Mouse (Mus musculus): Measurements from ENCODE around the gene Cxcl15. TPM values are rescaled to one million over a fixed set of nuclear protein-coding genes. Genes with fewer than 3 reads are reported as not detected.
"Not testable (repeated sequence)": the region's sequence is repeated elsewhere in the genome, so short reads cannot be mapped to it uniquely, and the experiment has no call there.

The Cxcl15 gene
- total and polyA plus RNA-seq, 2 experiments from 2014 or later: 0.08 to 0.19 TPM

- Histone ChIP-seq H3K36me3 (replicated peaks; ENCODE audit: control insufficient read depth, insufficient read depth, low read length) (no peaks in the 10 kb centered on the region), H3K27me3 (ENCODE audit: control insufficient read depth, insufficient read depth, low read length) (no peaks in the 10 kb centered on the region), H3K4me2 (ENCODE audit: low read depth, low read length) (no peak overlapping the region), H3K9me3 (replicated peaks; ENCODE audit: control insufficient read depth, low read length) (no peaks in the 10 kb centered on the region), H3K4me3 (ENCODE audit: low read depth, low read length) (no peak overlapping the region), H3K9ac (replicated peaks; ENCODE audit: low read depth, low read length) (no peak overlapping the region), H3K4me1 (ENCODE audit: control insufficient read depth, insufficient read depth) (peaks cover 3% of the 10 kb centered on the region; the same call in 1 of the 2 replicates), H3K27ac (ENCODE audit: low read depth) (no peak overlapping the region)
- WGBS: 79% methylated on average over 3 of the region's 3 CpGs
- no peak for TF ChIP-seq EP300 (IDR thresholded peaks at IDR 0.05; ENCODE audit: low read depth)
- TF ChIP-seq CTCF (IDR thresholded peaks at IDR 0.05; ENCODE audit: low read depth): no peak
- no peak for DNase-seq (ENCODE audit: low spot score)
- no peak for ATAC-seq (ENCODE audit: insufficient read depth, low read depth)
Observed at GRCm38 (mm10) chr5:90783697-90784096, 10.6 kb upstream of the Cxcl15 start.

GRCm38 (mm10) chr5:90785659-90786588, 8.4 kb upstream of the Cxcl15 start, which contains the start of gene Cxcl3:
Gene Cxcl3, plus strand, starts transcription at chr5:90786103.
- no peak for DNase-seq (ENCODE audit: low spot score)
- Histone ChIP-seq H3K9me3 (replicated peaks; ENCODE audit: control insufficient read depth, low read length) (no peaks in the 10 kb centered on the region), H3K36me3 (replicated peaks; ENCODE audit: control insufficient read depth, insufficient read depth, low read length) (no peaks in the 10 kb centered on the region), H3K4me3 (ENCODE audit: low read depth, low read length) (peak within 1 kb of the TSS; percentile 8; the same call in 1 of the 2 replicates), H3K27me3 (ENCODE audit: control insufficient read depth, insufficient read depth, low read length) (no peaks in the 10 kb centered on the region), H3K27ac (ENCODE audit: low read depth) (no peak within 1 kb of the TSS), H3K9ac (replicated peaks; ENCODE audit: low read depth, low read length) (no peak within 1 kb of the TSS), H3K4me2 (ENCODE audit: low read depth, low read length) (peak within 1 kb of the TSS; percentile 59), H3K4me1 (ENCODE audit: control insufficient read depth, insufficient read depth) (peaks cover 3% of the 10 kb centered on the region; the same call in 1 of the 2 replicates)
- ATAC-seq (ENCODE audit: insufficient read depth, low read depth): no peak
- 17% methylated on average over 26 of the region's 26 CpGs for WGBS
- TF ChIP-seq EP300 (IDR thresholded peaks at IDR 0.05; ENCODE audit: low read depth) (no peak), CTCF (IDR thresholded peaks at IDR 0.05; ENCODE audit: low read depth) (peak; percentile 27; the same call in 1 of the 2 replicates)

- Histone ChIP-seq H3K27me3 (ENCODE audit: control insufficient read depth, insufficient read depth, low read length) (no peaks in the 10 kb centered on the region), H3K9me3 (replicated peaks; ENCODE audit: control insufficient read depth, low read length) (no peaks in the 10 kb centered on the region), H3K9ac (replicated peaks; ENCODE audit: low read depth, low read length) (no peak overlapping the region), H3K4me3 (ENCODE audit: low read depth, low read length) (no peak overlapping the region), H3K27ac (ENCODE audit: low read depth) (no peak overlapping the region), H3K36me3 (replicated peaks; ENCODE audit: control insufficient read depth, insufficient read depth, low read length) (no peaks in the 10 kb centered on the region), H3K4me2 (ENCODE audit: low read depth, low read length) (no peak overlapping the region), H3K4me1 (ENCODE audit: control insufficient read depth, insufficient read depth) (peaks cover 3% of the 10 kb centered on the region; the same call in 1 of the 2 replicates)
- TF ChIP-seq EP300 (IDR thresholded peaks at IDR 0.05; ENCODE audit: low read depth) (no peak), CTCF (IDR thresholded peaks at IDR 0.05; ENCODE audit: low read depth) (no peak)
- ATAC-seq (ENCODE audit: insufficient read depth, low read depth): no peak
- 68% methylated on average over 4 of the region's 4 CpGs for WGBS
- DNase-seq (ENCODE audit: low spot score): no peak
Observed at GRCm38 (mm10) chr5:90788114-90788513, 6.2 kb upstream of the Cxcl15 start.

GRCm38 (mm10) chr5:90789306-90790073, 4.8 kb upstream of the Cxcl15 start:
- no peaks in the 10 kb centered on the region for H3K27me3 ChIP-seq (ENCODE audit: control insufficient read depth, insufficient read depth, low read length)
- no peaks in the 10 kb centered on the region for H3K9me3 ChIP-seq (replicated peaks; ENCODE audit: control insufficient read depth, low read length)
- 58% methylated on average over 11 of the region's 11 CpGs for WGBS
- H3K36me3 ChIP-seq (replicated peaks; ENCODE audit: control insufficient read depth, insufficient read depth, low read length): no peaks in the 10 kb centered on the region
- no peak overlapping the region for H3K4me2 ChIP-seq (ENCODE audit: low read depth, low read length)
- ATAC-seq (ENCODE audit: insufficient read depth, low read depth): no peak
- H3K27ac ChIP-seq (ENCODE audit: low read depth): no peak overlapping the region
- H3K4me1 ChIP-seq (ENCODE audit: control insufficient read depth, insufficient read depth): peaks cover 3% of the 10 kb centered on the region; the same call in 1 of the 2 replicates
- no peak overlapping the region for H3K4me3 ChIP-seq (ENCODE audit: low read depth, low read length)
- no peak for DNase-seq (ENCODE audit: low spot score)
- no peak overlapping the region for H3K9ac ChIP-seq (replicated peaks; ENCODE audit: low read depth, low read length)
- TF ChIP-seq EP300 (IDR thresholded peaks at IDR 0.05; ENCODE audit: low read depth) (no peak), CTCF (IDR thresholded peaks at IDR 0.05; ENCODE audit: low read depth) (no peak)

GRCm38 (mm10) chr5:90790074-90790502, 4.2 kb upstream of the Cxcl15 start:
- Histone ChIP-seq H3K4me2 (ENCODE audit: low read depth, low read length) (no peak overlapping the region), H3K36me3 (replicated peaks; ENCODE audit: control insufficient read depth, insufficient read depth, low read length) (no peaks in the 10 kb centered on the region), H3K27me3 (ENCODE audit: control insufficient read depth, insufficient read depth, low read length) (no peaks in the 10 kb centered on the region), H3K4me1 (ENCODE audit: control insufficient read depth, insufficient read depth) (peaks cover 3% of the 10 kb centered on the region; the same call in 1 of the 2 replicates), H3K4me3 (ENCODE audit: low read depth, low read length) (no peak overlapping the region), H3K27ac (ENCODE audit: low read depth) (no peak overlapping the region), H3K9me3 (replicated peaks; ENCODE audit: control insufficient read depth, low read length) (no peaks in the 10 kb centered on the region), H3K9ac (replicated peaks; ENCODE audit: low read depth, low read length) (no peak overlapping the region)
- ATAC-seq (ENCODE audit: insufficient read depth, low read depth) (no peak), DNase-seq (ENCODE audit: low spot score) (no peak)
- WGBS: 60% methylated on average over 8 of the region's 8 CpGs
- TF ChIP-seq EP300 (IDR thresholded peaks at IDR 0.05; ENCODE audit: low read depth): no peak
- no peak for TF ChIP-seq CTCF (IDR thresholded peaks at IDR 0.05; ENCODE audit: low read depth)

GRCm38 (mm10) chr5:90795392-90795791, 1.1 kb downstream of the Cxcl15 start:
- H3K9me3 ChIP-seq (replicated peaks; ENCODE audit: control insufficient read depth, low read length); H3K4me1 ChIP-seq (ENCODE audit: control insufficient read depth, insufficient read depth); ATAC-seq (ENCODE audit: insufficient read depth, low read depth); DNase-seq (ENCODE audit: low spot score); H3K4me2 ChIP-seq (ENCODE audit: low read depth, low read length); H3K27ac ChIP-seq (ENCODE audit: low read depth); H3K9ac ChIP-seq (replicated peaks; ENCODE audit: low read depth, low read length); H3K36me3 ChIP-seq (replicated peaks; ENCODE audit: control insufficient read depth, insufficient read depth, low read length); H3K4me3 ChIP-seq (ENCODE audit: low read depth, low read length); H3K27me3 ChIP-seq (ENCODE audit: control insufficient read depth, insufficient read depth, low read length): not testable (repeated sequence)
- WGBS: 74% methylated on average over 2 of the region's 2 CpGs
